Mouse (Mus musculus): ENCODE results near the gene Tnn.

Gene Tnn
- long read RNA-seq, experiment 1, result 0 reads
- long read RNA-seq, experiment 2, result 0 reads

- intact Hi-C loops (cut with DNase I), result no loop called here
These were observed at the start of gene Tnn for GRCm38 (mm10) chr1:160153480-160153879. Tnn (minus strand) TSS chr1:160153580.

- intact Hi-C loops (cut with DNase I), result no loop called here
These were observed 41.9 kb upstream of the Tnn start for GRCm38 (mm10) chr1:160195337-160195663.

GRCm38 (mm10) chr1:160194529-160195336 is 41.4 kb upstream of the Tnn start, which contains the start of gene Mrps14:
Mrps14 (plus strand) TSS chr1:160195215.
- intact Hi-C loops (cut with DNase I), result no loop called here

- intact Hi-C loops (cut with DNase I), result loop anchor here (5.0 kb wide), 1 partner anchor 272 kb away; no protein-coding TSS in a partner anchor
These were observed 31.1 kb upstream of the Tnn start for GRCm38 (mm10) chr1:160184506-160184905.

- intact Hi-C loops (cut with DNase I), result loop anchor here (5.0 kb wide), 1 partner anchor 269 kb away; no protein-coding TSS in a partner anchor
These were observed 27.8 kb upstream of the Tnn start for GRCm38 (mm10) chr1:160181216-160181615.

GRCm38 (mm10) chr1:160176903-160177302 is 23.5 kb upstream of the Tnn start:
- intact Hi-C loops (cut with DNase I), result no loop called here

- intact Hi-C loops (cut with DNase I), result no loop called here
These were observed 13.2 kb upstream of the Tnn start for GRCm38 (mm10) chr1:160166600-160166999.

- intact Hi-C loops (cut with DNase I), result no loop called here
These were observed 4.8 kb upstream of the Tnn start for GRCm38 (mm10) chr1:160158190-160158589.

- intact Hi-C loops (cut with DNase I), result no loop called here
These were observed 2.7 kb downstream of the Tnn start for GRCm38 (mm10) chr1:160150726-160151125.

- intact Hi-C loops (cut with DNase I), result no loop called here
These were observed 4.0 kb downstream of the Tnn start for GRCm38 (mm10) chr1:160149291-160149906.

- intact Hi-C loops (cut with DNase I), result no loop called here
These were observed 6.1 kb downstream of the Tnn start for GRCm38 (mm10) chr1:160147274-160147673.

GRCm38 (mm10) chr1:160145606-160146005 is 7.8 kb downstream of the Tnn start:
- intact Hi-C loops (cut with DNase I), result no loop called here

- intact Hi-C loops (cut with DNase I), result no loop called here
These were observed 9.0 kb downstream of the Tnn start for GRCm38 (mm10) chr1:160144343-160144742.

- intact Hi-C loops (cut with DNase I), result no loop called here
These were observed 17.0 kb downstream of the Tnn start for GRCm38 (mm10) chr1:160136362-160136890.

GRCm38 (mm10) chr1:160133464-160134079 is 19.8 kb downstream of the Tnn start:
- intact Hi-C loops (cut with DNase I), result no loop called here

- intact Hi-C loops (cut with DNase I), result no loop called here
These were observed 29.4 kb downstream of the Tnn start for GRCm38 (mm10) chr1:160123957-160124356.

GRCm38 (mm10) chr1:160108604-160109003 is 44.8 kb downstream of the Tnn start:
- intact Hi-C loops (cut with DNase I), result no loop called here

- intact Hi-C loops (cut with DNase I), result no loop called here
These were observed 48.0 kb downstream of the Tnn start for GRCm38 (mm10) chr1:160105426-160105825.

- intact Hi-C loops (cut with DNase I), result loop anchor here (2.0 kb wide), 1 partner anchor 82 kb away; no protein-coding TSS in a partner anchor
These were observed 52.4 kb downstream of the Tnn start for GRCm38 (mm10) chr1:160100996-160101395.

GRCm38 (mm10) chr1:160099659-160100302 is 53.6 kb downstream of the Tnn start:
- intact Hi-C loops (cut with DNase I), result loop anchor here (2.0 kb wide), 1 partner anchor 83 kb away; no protein-coding TSS in a partner anchor

- intact Hi-C loops (cut with DNase I), result no loop called here
These were observed 66.7 kb downstream of the Tnn start for GRCm38 (mm10) chr1:160086651-160087050.

Data from adrenal gland (tissue).